Mouse (Mus musculus): Measurements from ENCODE around the gene Pik3c2b. TPM values are rescaled to one million over a fixed set of nuclear protein-coding genes. Genes with fewer than 3 reads are reported as not detected.

Gene Pik3c2b
- polyA plus RNA-seq, 1 experiment = 1.1 TPM

GRCm38 (mm10) chr1:133048690-133049089, 3.2 kb downstream of the Pik3c2b start:
- H3K27ac ChIP-seq (ENCODE audit: control insufficient read depth, insufficient read depth, low read depth, low read length) = no peak overlapping the region
- no peaks in the 10 kb centered on the region for H3K36me3 ChIP-seq (ENCODE audit: control insufficient read depth, insufficient read depth, low read length)
- H3K4me1 ChIP-seq (ENCODE audit: control insufficient read depth, insufficient read depth, low read length) = peaks cover 6% of the 10 kb centered on the region
- TF ChIP-seq CTCF (IDR thresholded peaks at IDR 0.05; ENCODE audit: control insufficient read depth, insufficient read depth, insufficient replicate concordance, low read depth, low read length) (no peak), POLR2A (IDR thresholded peaks at IDR 0.05; ENCODE audit: control insufficient read depth, low read depth, low read length) (no peak)
- no peaks in the 10 kb centered on the region for H3K27me3 ChIP-seq (ENCODE audit: control insufficient read depth, insufficient read depth, low read length)
- H3K4me3 ChIP-seq (ENCODE audit: control insufficient read depth, low read depth, low read length) = no peak overlapping the region

DNA sequence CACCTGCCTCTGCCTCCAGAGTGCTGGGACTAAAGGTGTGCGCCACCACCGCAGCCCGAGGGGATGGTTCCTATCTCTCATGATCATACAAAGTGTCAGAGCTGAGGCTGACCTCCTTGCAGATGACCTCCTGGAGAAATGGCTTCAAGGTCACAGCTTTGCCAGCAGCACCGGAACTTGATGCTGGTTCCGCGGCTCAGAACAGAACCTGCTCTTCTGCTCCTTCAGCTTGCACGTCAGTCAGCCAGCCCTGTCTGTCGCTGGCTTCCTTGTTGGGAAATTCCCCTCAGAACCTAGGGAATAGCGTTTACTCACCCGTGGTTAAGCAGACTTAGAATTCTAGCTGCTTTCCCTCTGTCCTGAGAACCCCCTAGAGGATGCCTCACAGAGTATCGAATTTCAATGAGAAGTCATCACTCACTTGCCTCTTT, 4.5 kb downstream of the Pik3c2b start:
- Histone ChIP-seq H3K36me3 (ENCODE audit: control insufficient read depth, insufficient read depth, low read length) (no peaks in the 10 kb centered on the region), H3K4me1 (ENCODE audit: control insufficient read depth, insufficient read depth, low read length) (peaks cover 6% of the 10 kb centered on the region), H3K27ac (ENCODE audit: control insufficient read depth, insufficient read depth, low read depth, low read length) (no peak overlapping the region), H3K4me3 (ENCODE audit: control insufficient read depth, low read depth, low read length) (no peak overlapping the region), H3K27me3 (ENCODE audit: control insufficient read depth, insufficient read depth, low read length) (no peaks in the 10 kb centered on the region)
- TF ChIP-seq POLR2A (IDR thresholded peaks at IDR 0.05; ENCODE audit: control insufficient read depth, low read depth, low read length) (no peak), CTCF (IDR thresholded peaks at IDR 0.05; ENCODE audit: control insufficient read depth, insufficient read depth, insufficient replicate concordance, low read depth, low read length) (no peak)

DNA sequence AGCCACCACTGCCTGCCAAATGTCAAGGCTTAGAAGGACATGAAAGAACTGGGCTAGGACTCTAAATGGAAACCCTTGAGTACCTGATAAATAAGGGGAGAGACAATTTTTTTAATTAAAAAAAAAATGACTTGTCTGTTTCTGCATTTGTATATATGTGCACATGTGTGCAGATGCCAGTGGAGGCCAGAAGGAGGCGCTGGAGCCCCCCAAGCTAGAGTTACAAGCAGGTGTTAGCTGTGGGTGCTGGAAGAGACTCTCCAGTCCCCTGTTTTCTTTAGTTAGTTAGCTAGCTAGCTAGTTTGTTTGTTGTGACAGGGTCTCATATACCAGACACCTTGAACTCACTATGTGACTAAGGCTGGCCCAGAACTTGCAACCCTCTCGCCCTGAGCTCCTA, 6.4 kb downstream of the Pik3c2b start:
- H3K27ac ChIP-seq (ENCODE audit: control insufficient read depth, insufficient read depth, low read depth, low read length) = no peak overlapping the region
- peaks cover under 1% of the 10 kb centered on the region; the same call in 1 of the 2 replicates for H3K4me1 ChIP-seq (ENCODE audit: control insufficient read depth, insufficient read depth, low read length)
- no peaks in the 10 kb centered on the region for H3K27me3 ChIP-seq (ENCODE audit: control insufficient read depth, insufficient read depth, low read length)
- TF ChIP-seq CTCF (IDR thresholded peaks at IDR 0.05; ENCODE audit: control insufficient read depth, insufficient read depth, insufficient replicate concordance, low read depth, low read length) = peak; percentile 14; the same call in 1 of the 2 replicates
- TF ChIP-seq POLR2A (IDR thresholded peaks at IDR 0.05; ENCODE audit: control insufficient read depth, low read depth, low read length) = no peak
- no peak overlapping the region for H3K4me3 ChIP-seq (ENCODE audit: control insufficient read depth, low read depth, low read length)
- no peaks in the 10 kb centered on the region for H3K36me3 ChIP-seq (ENCODE audit: control insufficient read depth, insufficient read depth, low read length)

GRCm38 (mm10) chr1:133053034-133053433, 7.6 kb downstream of the Pik3c2b start:
- Histone ChIP-seq H3K4me1 (ENCODE audit: control insufficient read depth, insufficient read depth, low read length) (no peaks in the 10 kb centered on the region; the same call in 1 of the 2 replicates), H3K36me3 (ENCODE audit: control insufficient read depth, insufficient read depth, low read length) (no peaks in the 10 kb centered on the region), H3K27ac (ENCODE audit: control insufficient read depth, insufficient read depth, low read depth, low read length) (no peak overlapping the region), H3K4me3 (ENCODE audit: control insufficient read depth, low read depth, low read length) (no peak overlapping the region), H3K27me3 (ENCODE audit: control insufficient read depth, insufficient read depth, low read length) (no peaks in the 10 kb centered on the region)
- TF ChIP-seq CTCF (IDR thresholded peaks at IDR 0.05; ENCODE audit: control insufficient read depth, insufficient read depth, insufficient replicate concordance, low read depth, low read length) = no peak
- TF ChIP-seq POLR2A (IDR thresholded peaks at IDR 0.05; ENCODE audit: control insufficient read depth, low read depth, low read length) = no peak

- no peaks in the 10 kb centered on the region for H3K36me3 ChIP-seq (ENCODE audit: control insufficient read depth, insufficient read depth, low read length)
- TF ChIP-seq POLR2A (IDR thresholded peaks at IDR 0.05; ENCODE audit: control insufficient read depth, low read depth, low read length) = no peak
- TF ChIP-seq CTCF (IDR thresholded peaks at IDR 0.05; ENCODE audit: control insufficient read depth, insufficient read depth, insufficient replicate concordance, low read depth, low read length) = no peak
- no peak overlapping the region for H3K4me3 ChIP-seq (ENCODE audit: control insufficient read depth, low read depth, low read length)
- no peaks in the 10 kb centered on the region; the same call in 1 of the 2 replicates for H3K4me1 ChIP-seq (ENCODE audit: control insufficient read depth, insufficient read depth, low read length)
- no peak overlapping the region for H3K27ac ChIP-seq (ENCODE audit: control insufficient read depth, insufficient read depth, low read depth, low read length)
- no peaks in the 10 kb centered on the region for H3K27me3 ChIP-seq (ENCODE audit: control insufficient read depth, insufficient read depth, low read length)
These were observed 8.9 kb downstream of the Pik3c2b start for GRCm38 (mm10) chr1:133054326-133054725.

DNA sequence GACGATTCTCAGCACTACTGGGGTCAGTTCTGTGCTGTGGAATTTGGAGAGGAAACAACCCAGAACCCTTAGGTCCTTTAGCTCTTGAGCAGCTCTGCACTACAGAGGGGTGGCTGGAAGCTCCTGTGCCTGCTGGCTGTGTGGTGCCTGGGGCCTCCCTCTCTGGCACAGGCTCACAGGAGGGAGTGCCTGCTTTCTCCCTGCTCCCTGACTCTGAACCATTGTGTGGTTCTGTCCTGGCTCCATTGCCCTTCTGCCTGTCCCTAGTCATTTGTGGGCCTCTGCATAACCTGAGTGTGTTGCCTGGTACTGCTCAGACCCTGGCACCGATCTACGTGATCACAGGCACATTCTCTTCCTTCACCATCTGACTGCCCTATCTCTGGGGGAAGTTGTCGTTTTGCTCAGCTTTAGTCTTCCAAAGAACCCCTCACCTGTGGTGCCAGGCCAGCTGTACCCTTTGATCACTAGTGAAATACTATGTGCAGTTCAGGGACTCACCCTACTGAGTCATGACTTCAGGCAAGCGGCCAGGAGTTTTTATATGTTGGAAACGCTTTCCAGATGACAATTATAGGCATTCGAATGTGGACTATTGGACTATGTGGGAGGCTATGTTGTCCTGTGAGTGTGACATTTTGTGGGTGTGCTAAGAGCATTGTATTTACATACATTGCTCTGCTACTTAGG, 12.0 kb downstream of the Pik3c2b start:
- no peak overlapping the region for H3K4me3 ChIP-seq (ENCODE audit: control insufficient read depth, low read depth, low read length)
- no peaks in the 10 kb centered on the region for H3K36me3 ChIP-seq (ENCODE audit: control insufficient read depth, insufficient read depth, low read length)
- H3K27me3 ChIP-seq (ENCODE audit: control insufficient read depth, insufficient read depth, low read length) = no peaks in the 10 kb centered on the region
- TF ChIP-seq CTCF (IDR thresholded peaks at IDR 0.05; ENCODE audit: control insufficient read depth, insufficient read depth, insufficient replicate concordance, low read depth, low read length) = no peak
- TF ChIP-seq POLR2A (IDR thresholded peaks at IDR 0.05; ENCODE audit: control insufficient read depth, low read depth, low read length) = no peak
- no peaks in the 10 kb centered on the region for H3K4me1 ChIP-seq (ENCODE audit: control insufficient read depth, insufficient read depth, low read length)
- no peak overlapping the region for H3K27ac ChIP-seq (ENCODE audit: control insufficient read depth, insufficient read depth, low read depth, low read length)

GRCm38 (mm10) chr1:133059592-133059991, 14.1 kb downstream of the Pik3c2b start:
- no peak overlapping the region for H3K27ac ChIP-seq (ENCODE audit: control insufficient read depth, insufficient read depth, low read depth, low read length)
- H3K4me1 ChIP-seq (ENCODE audit: control insufficient read depth, insufficient read depth, low read length) = no peaks in the 10 kb centered on the region
- TF ChIP-seq POLR2A (IDR thresholded peaks at IDR 0.05; ENCODE audit: control insufficient read depth, low read depth, low read length) (no peak), CTCF (IDR thresholded peaks at IDR 0.05; ENCODE audit: control insufficient read depth, insufficient read depth, insufficient replicate concordance, low read depth, low read length) (no peak)
- no peaks in the 10 kb centered on the region for H3K36me3 ChIP-seq (ENCODE audit: control insufficient read depth, insufficient read depth, low read length)
- H3K27me3 ChIP-seq (ENCODE audit: control insufficient read depth, insufficient read depth, low read length) = no peaks in the 10 kb centered on the region
- H3K4me3 ChIP-seq (ENCODE audit: control insufficient read depth, low read depth, low read length) = no peak overlapping the region
